Mouse (Mus musculus) CH12.LX (cell line): Measurements from ENCODE around the gene Siah3. TPM values are rescaled to one million over a fixed set of nuclear protein-coding genes. Genes with fewer than 3 reads are reported as not detected.

ENCODE experiments used
- DNase-seq: peaks from one replicate; pipeline ENCODE4 v3.0.0-alpha.2; 2013; ENCODE audit errors: extremely low read depth
- H3K27ac ChIP-seq: 2 replicates; pipeline ENCODE4 v1.5.1; 2012; ENCODE audit warnings: low read depth, mild to moderate bottlenecking, control low read depth, moderate library complexity; ENCODE audit not compliant: insufficient read depth
- H3K27me3 ChIP-seq: replicated peaks from 2 replicates; pipeline ENCODE3; 2012; ENCODE audit warnings: inconsistent platforms
- H3K36me3 ChIP-seq, 2 experiments: replicated peaks in 1 of 2; 2 replicates each; pipeline versions ENCODE3 to v1.6.1; 2012; ENCODE audit warnings: inconsistent platforms in 1 of 2, low read length in 1 of 2, mild to moderate bottlenecking in 1 of 2, mixed read lengths in 1 of 2, moderate library complexity in 1 of 2; ENCODE audit not compliant: control insufficient read depth in 1 of 2, insufficient read depth in 1 of 2
- H3K4me1 ChIP-seq, 2 experiments: 2 replicates each; pipeline ENCODE4 v1.6.1; 2012; ENCODE audit warnings: inconsistent platforms in 1 of 2, moderate library complexity in 1 of 2; ENCODE audit not compliant: insufficient read depth in 2 of 2, control insufficient read depth in 1 of 2
- H3K4me2 ChIP-seq: 2 replicates; pipeline ENCODE4 v1.6.1; 2012; ENCODE audit warnings: low read depth, mild to moderate bottlenecking, control low read depth; ENCODE audit not compliant: poor library complexity, insufficient read depth, severe bottlenecking
- H3K4me3 ChIP-seq, 3 experiments: fragments of 150-350 bp in 1 of 3; sonication (generic) in 1 of 3; replicated peaks in 1 of 3; 2 replicates each; pipeline versions ENCODE3 to v1.5.1; 2011 to 2012; ENCODE audit warnings: low read depth in 2 of 3, low read length in 2 of 3, mild to moderate bottlenecking in 2 of 3, moderate library complexity in 2 of 3, control low read depth in 1 of 3, improper control_type of control experiment in 1 of 3, inconsistent platforms in 1 of 3, mixed read lengths in 1 of 3; ENCODE audit not compliant: poor library complexity in 1 of 3
- H3K79me2 ChIP-seq: replicated peaks from 2 replicates; pipeline ENCODE4 v1.6.1; 2012; ENCODE audit warnings: mild to moderate bottlenecking, moderate library complexity; ENCODE audit not compliant: control insufficient read depth, poor library complexity, insufficient read depth, severe bottlenecking; ENCODE audit errors: extremely low read depth
- H3K9ac ChIP-seq: 2 replicates; pipeline ENCODE4 v1.6.1; 2012; ENCODE audit warnings: low read depth, mild to moderate bottlenecking, control low read depth, moderate library complexity; ENCODE audit not compliant: insufficient read depth
- H3K9me3 ChIP-seq: replicated peaks from 2 replicates; pipeline ENCODE3; 2012; ENCODE audit warnings: low read length, inconsistent platforms, mixed read lengths
- CHD1 ChIP-seq: IDR thresholded peaks from 2 replicates; pipeline ENCODE4 v1.6.1; 2012; ENCODE audit warnings: low read depth, low read length, improper control_type of control experiment, inconsistent platforms
- CHD2 ChIP-seq: IDR thresholded peaks from 2 replicates; pipeline ENCODE4 v1.6.1; 2011; ENCODE audit warnings: low read length, improper control_type of control experiment
- CTCF ChIP-seq, 2 experiments: IDR thresholded peaks in 1 of 2; conservative IDR thresholded peaks in 1 of 2; 2 replicates each; pipeline ENCODE4 v1.5.1; 2011 to 2012; ENCODE audit warnings: low read depth in 2 of 2, low read length in 2 of 2, improper control_type of control experiment in 1 of 2, inconsistent platforms in 1 of 2, mild to moderate bottlenecking in 1 of 2, moderate library complexity in 1 of 2
- E2F4 ChIP-seq: IDR thresholded peaks from 2 replicates; pipeline ENCODE4 v1.6.1; 2011; ENCODE audit warnings: low read depth, low read length, improper control_type of control experiment; ENCODE audit not compliant: insufficient replicate concordance
- ELF1 ChIP-seq: IDR thresholded peaks from 2 replicates; pipeline ENCODE4 v1.6.1; 2014; ENCODE audit warnings: low read depth, mild to moderate bottlenecking, inconsistent platforms, low read length, improper control_type of control experiment
- IRF4 ChIP-seq: IDR thresholded peaks from 2 replicates; pipeline ENCODE4 v1.6.1; 2014; ENCODE audit warnings: low read depth, mild to moderate bottlenecking, inconsistent platforms, low read length, improper control_type of control experiment
- JUN ChIP-seq: IDR thresholded peaks from 2 replicates; pipeline ENCODE4 v1.6.1; 2011; ENCODE audit warnings: low read depth, mild to moderate bottlenecking, low read length, improper control_type of control experiment, moderate library complexity; ENCODE audit not compliant: insufficient read depth
- JUND ChIP-seq: conservative IDR thresholded peaks from 2 replicates; pipeline ENCODE4 v1.6.1; 2011; ENCODE audit warnings: low read depth, low read length, improper control_type of control experiment
- KAT2A ChIP-seq: IDR thresholded peaks from 2 replicates; pipeline ENCODE4 v1.6.1; 2012; ENCODE audit warnings: low read length, improper control_type of control experiment, inconsistent platforms; ENCODE audit not compliant: insufficient replicate concordance
- MAX ChIP-seq: IDR thresholded peaks from 2 replicates; pipeline ENCODE4 v1.6.1; 2011; ENCODE audit warnings: low read length, improper control_type of control experiment
- MEF2A ChIP-seq: IDR thresholded peaks from 2 replicates; pipeline ENCODE4 v1.6.1; 2014; ENCODE audit warnings: low read depth, mild to moderate bottlenecking, inconsistent platforms, low read length, improper control_type of control experiment, borderline replicate concordance
- NRF1 ChIP-seq: IDR thresholded peaks from 2 replicates; pipeline ENCODE4 v1.6.1; 2014; ENCODE audit warnings: low read depth, mild to moderate bottlenecking, inconsistent platforms, low read length, improper control_type of control experiment, moderate library complexity
- PAX5 ChIP-seq: IDR thresholded peaks from 2 replicates; pipeline ENCODE4 v1.6.1; 2012; ENCODE audit warnings: low read length, inconsistent platforms, mixed read lengths
- POLR2AphosphoS2 ChIP-seq: IDR thresholded peaks from 2 replicates; pipeline ENCODE4 v1.6.1; 2011; ENCODE audit warnings: low read depth, low read length, improper control_type of control experiment
- RAD21 ChIP-seq: IDR thresholded peaks from 2 replicates; pipeline ENCODE4 v1.6.1; 2011; ENCODE audit warnings: low read depth, mild to moderate bottlenecking, low read length, improper control_type of control experiment, moderate library complexity
- RCOR1 ChIP-seq: conservative IDR thresholded peaks from 2 replicates; pipeline ENCODE4 v1.6.1; 2012; ENCODE audit warnings: low read depth, mild to moderate bottlenecking, inconsistent platforms, low read length, improper control_type of control experiment
- SIN3A ChIP-seq: IDR thresholded peaks from 2 replicates; pipeline ENCODE4 v1.6.1; 2012; ENCODE audit warnings: low read length, improper control_type of control experiment, inconsistent platforms
- SMC3 ChIP-seq: IDR thresholded peaks from 2 replicates; pipeline ENCODE4 v1.6.1; 2011; ENCODE audit warnings: low read depth, low read length, improper control_type of control experiment
- UBTF ChIP-seq: IDR thresholded peaks from 2 replicates; pipeline ENCODE4 v1.6.1; 2012; ENCODE audit warnings: low read depth, mild to moderate bottlenecking, inconsistent platforms, low read length, improper control_type of control experiment, moderate library complexity
- USF1 ChIP-seq: IDR thresholded peaks from 2 replicates; pipeline ENCODE4 v1.6.1; 2014; ENCODE audit warnings: low read depth, mild to moderate bottlenecking, inconsistent platforms, low read length, improper control_type of control experiment
- USF2 ChIP-seq: conservative IDR thresholded peaks from 2 replicates; pipeline ENCODE4 v1.6.1; 2011; ENCODE audit warnings: low read depth, low read length, improper control_type of control experiment
- ZC3H11A ChIP-seq: IDR thresholded peaks from 2 replicates; pipeline ENCODE4 v1.6.1; 2012; ENCODE audit warnings: low read depth, mild to moderate bottlenecking, inconsistent platforms, low read length, improper control_type of control experiment
- ZKSCAN1 ChIP-seq: IDR thresholded peaks from 2 replicates; pipeline ENCODE4 v1.6.1; 2012; ENCODE audit warnings: low read depth, inconsistent platforms, low read length, improper control_type of control experiment, borderline replicate concordance
- dilution Hi-C: fragments of 300-500 bp; cut with MboI; formaldehyde crosslinking; loops from 2 replicates; pipeline ENCODE4 v1.14.3; 2020; ENCODE audit warnings: low sequenced_read_pairs; ENCODE audit not compliant: extremely low pct_unique_long_range_greater_than_20kb, extremely low pct_ligation_motif_present
- in situ Hi-C: fragments of 300-500 bp; cut with MboI; formaldehyde crosslinking; loops from 3 replicates; pipeline ENCODE4 v1.14.3; 2019; ENCODE audit warnings: low sequenced_read_pairs, low pct_ligation_motif_present, low pct_unique_long_range_greater_than_20kb, mixed read lengths
- polyA plus RNA-seq: library from polyadenylated mRNA; unstranded; fragments of >175 nt; gene quantifications from 2 replicates; pipeline ENCODE4 v1.2.1, GENCODE M21; 2012; ENCODE audit warnings: low read depth; ENCODE audit not compliant: insufficient read length
- total RNA-seq, 2 experiments: library from RNA; depleted of rRNA; stranded (reverse); fragments of 300-350 nt in 1 of 2; fragments of >200 nt in 1 of 2; gene quantifications; 2 replicates each; pipeline ENCODE4 v1.2.3; 2012 to 2014

Gene Siah3
- total and polyA plus RNA-seq, 3 experiments, result not detected

GRCm38 (mm10) chr14:75483176-75483546, 27.4 kb downstream of the Siah3 start:
- no peak for DNase-seq
- TF ChIP-seq USF2, result no peak
- no peak for TF ChIP-seq ELF1
- no peak for TF ChIP-seq IRF4
- no peak for TF ChIP-seq NRF1
- no peak for TF ChIP-seq USF1
- no peak for TF ChIP-seq SIN3A
- no peak for TF ChIP-seq JUND
- no peak for TF ChIP-seq CHD1
- no peak for TF ChIP-seq MEF2A
- no peak for TF ChIP-seq E2F4
- no peak for TF ChIP-seq ZKSCAN1
- TF ChIP-seq, all 38 proteins: peak for 0
- in situ Hi-C loops (no loop called here), dilution Hi-C loops (no loop called here)
- Histone ChIP-seq H3K9ac (no peak overlapping the region), H3K36me3 (no peaks in the 10 kb centered on the region), H3K27me3 (no peaks in the 10 kb centered on the region), H3K4me2 (no peak overlapping the region), H3K4me1 (no peaks in the 10 kb centered on the region), H3K79me2 (no peaks in the 10 kb centered on the region), H3K27ac (no peak overlapping the region), H3K4me3 (no peak overlapping the region), H3K9me3 (no peaks in the 10 kb centered on the region)

- no peak overlapping the region for H3K9ac ChIP-seq
- dilution Hi-C loops (no loop called here), in situ Hi-C loops (no loop called here)
Measured at GRCm38 (mm10) chr14:75487932-75488331, 32.1 kb downstream of the Siah3 start.

GRCm38 (mm10) chr14:75493555-75494194, 37.9 kb downstream of the Siah3 start:
- peaks cover 0 to 5% of the 10 kb centered on the region in 2 experiments; a peak in 1 of 4 replicates for H3K4me1 ChIP-seq
- no peaks in the 10 kb centered on the region for H3K9me3 ChIP-seq
- TF ChIP-seq ZC3H11A (no peak), KAT2A (no peak), RAD21 (no peak), ZKSCAN1 (no peak), CTCF (conservative IDR thresholded peaks at IDR 0.05 in 1 of 2, IDR thresholded peaks at IDR 0.05 in 1 of 2; ENCODE audit: low read depth in 2 of 2, low read length in 2 of 2) (no peak), E2F4 (no peak), USF1 (no peak), RCOR1 (no peak), USF2 (no peak), MAX (no peak), PAX5 (no peak), JUN (no peak), POLR2AphosphoS2 (no peak), CHD2 (no peak)
- no peaks in the 10 kb centered on the region for H3K79me2 ChIP-seq
- H3K4me3 ChIP-seq, result no peak overlapping the region
- DNase-seq, result no peak
- H3K36me3 ChIP-seq, result no peaks in the 10 kb centered on the region
- H3K9ac ChIP-seq, result no peak overlapping the region
- no peaks in the 10 kb centered on the region for H3K27me3 ChIP-seq
- no peak overlapping the region for H3K27ac ChIP-seq
- dilution Hi-C loops (no loop called here), in situ Hi-C loops (no loop called here)
- H3K4me2 ChIP-seq, result no peak overlapping the region

More at GRCm38 (mm10) chr14:75487932-75488331, 32.1 kb downstream of the Siah3 start:
- H3K9me3 ChIP-seq, result no peaks in the 10 kb centered on the region
- H3K27ac ChIP-seq, result no peak overlapping the region
- no peaks in the 10 kb centered on the region for H3K27me3 ChIP-seq
- no peak for DNase-seq
- no peaks in the 10 kb centered on the region for H3K79me2 ChIP-seq
- TF ChIP-seq UBTF (no peak), SMC3 (no peak)
- H3K4me1 ChIP-seq, result peaks cover 0 to 5% of the 10 kb centered on the region in 2 experiments; a peak in 1 of 4 replicates
- H3K4me3 ChIP-seq, result no peak overlapping the region
- H3K4me2 ChIP-seq, result no peak overlapping the region
- H3K36me3 ChIP-seq, result no peaks in the 10 kb centered on the region
